In genomic region chr11:113842879-113843278, GRCm38 (mm10) we compare ENCODE assay signal across 24 mouse cellular contexts.
"Had no signal": no experiment of that assay in that cellular context is flagged by ENCODE, and none has a peak within 500 bp of the region (broad histone marks: within the 10 kb centered on the region; RNA-seq: fewer than 3 reads in every experiment).

No protein-coding gene starts in this region.

- DNase-seq: kidney, adult 11 months; kidney, adult 8-10 months; kidney, postnatal 10 days; kidney, postnatal 36 days; layer of hippocampus, postnatal 36 days; left cerebral cortex, postnatal 4 days; liver, postnatal 0 days; lung, embryonic 14.5 days; retina, postnatal 1 day; right cerebral cortex, postnatal 14 days; thymus, postnatal 25 days had no signal

- H3K4me1 ChIP-seq: intestine, embryonic 15.5 days; kidney, embryonic 15.5 days; limb, embryonic 15.5 days; neural tube, embryonic 13.5 days had no signal

- H3K9ac ChIP-seq: intestine, embryonic 15.5 days; kidney, embryonic 15.5 days; limb, embryonic 12.5 days; limb, embryonic 15.5 days; liver, embryonic 14.5 days; liver, postnatal 0 days; lung, embryonic 14.5 days; midbrain, embryonic 13.5 days; neural tube, embryonic 13.5 days had no signal

- H3K4me3 ChIP-seq: intestine, embryonic 15.5 days; kidney, embryonic 15.5 days; limb, embryonic 12.5 days; limb, embryonic 15.5 days; midbrain, embryonic 10.5 days; midbrain, embryonic 13.5 days; myocyte; neural tube, embryonic 13.5 days had no signal

- H3K36me3 ChIP-seq: intestine, embryonic 15.5 days; kidney, embryonic 15.5 days; limb, embryonic 12.5 days had no signal

- H3K4me2 ChIP-seq: intestine, embryonic 15.5 days; kidney, embryonic 15.5 days; limb, embryonic 12.5 days; limb, embryonic 15.5 days; liver, embryonic 11.5 days; lung, embryonic 14.5 days; midbrain, embryonic 13.5 days; neural tube, embryonic 13.5 days had no signal

- H3K27ac ChIP-seq: intestine, embryonic 15.5 days; kidney, embryonic 15.5 days; limb, embryonic 12.5 days; limb, embryonic 15.5 days; liver, embryonic 14.5 days; macrophage; midbrain, embryonic 10.5 days; midbrain, embryonic 13.5 days; neural tube, embryonic 13.5 days had no signal

- ATAC-seq: intestine, embryonic 15.5 days; liver, postnatal 0 days; lung, postnatal 0 days; midbrain, embryonic 13.5 days; midbrain, embryonic 16.5 days had no signal

- H3K9me3 ChIP-seq: intestine, embryonic 15.5 days; kidney, embryonic 15.5 days; limb, embryonic 12.5 days; limb, embryonic 15.5 days; midbrain, embryonic 10.5 days; midbrain, embryonic 13.5 days; neural tube, embryonic 13.5 days had no signal

- H3K27me3 ChIP-seq: intestine, embryonic 15.5 days; kidney, embryonic 15.5 days; limb, embryonic 12.5 days; limb, embryonic 15.5 days; midbrain, embryonic 13.5 days; neural tube, embryonic 13.5 days had no signal
